Mouse (Mus musculus) stomach, postnatal 0 days (tissue): ENCODE results near the gene Slc4a2.

Experiments
- CTCF ChIP-seq: IDR thresholded peaks from 2 replicates; pipeline ENCODE4 v1.5.1; 2016; ENCODE audit warnings: antibody characterized with exemption, low read depth, mild to moderate bottlenecking, moderate library complexity
- EP300 ChIP-seq: optimal IDR thresholded peaks from 2 replicates; pipeline ENCODE3; 2016; ENCODE audit warnings: antibody characterized with exemption

- no peak for TF ChIP-seq CTCF
- peak; percentile 87 for TF ChIP-seq EP300
Measured at GRCm38 (mm10) chr5:24423129-24424003, at the start of gene Slc4a2, which contains the start of gene Cdk5.
